24 mouse cellular contexts compared by ENCODE assay signal in genomic region chr1:92585479-92585878, GRCm38 (mm10). TPM values are rescaled to one million over a fixed set of nuclear protein-coding genes. Genes with fewer than 3 reads are reported as not detected.
"Had no signal": no experiment of that assay in that cellular context is flagged by ENCODE, and none has a peak within 500 bp of the region (broad histone marks: within the 10 kb centered on the region; RNA-seq: fewer than 3 reads in every experiment).

Gene Olfr1412 (plus strand): TSS chr1:92585779.

- H3K4me2 ChIP-seq: neural tube, embryonic 15.5 days; stomach, embryonic 15.5 days had no signal

- H3K9me3 ChIP-seq: neural tube, embryonic 15.5 days; stomach, embryonic 15.5 days had no signal

- H3K36me3 ChIP-seq: neural tube, embryonic 15.5 days; stomach, embryonic 15.5 days had no signal

- H3K27me3 ChIP-seq: neural tube, embryonic 15.5 days; stomach, embryonic 15.5 days had no signal

- H3K9ac ChIP-seq: neural tube, embryonic 15.5 days; stomach, embryonic 15.5 days had no signal

- H3K4me3 ChIP-seq: neural tube, embryonic 15.5 days; stomach, embryonic 15.5 days had no signal

- H3K4me1 ChIP-seq: neural tube, embryonic 15.5 days; stomach, embryonic 15.5 days had no signal

- H3K27ac ChIP-seq: neural tube, embryonic 15.5 days; stomach, embryonic 15.5 days; stomach, postnatal 0 days had no signal

- DNase-seq: retina, postnatal 1 day; right cerebral cortex, adult 18-20 months; right cerebral cortex, postnatal 14 days; right cerebral cortex, postnatal 25 days; right cerebral cortex, postnatal 4 days; spleen, adult 18-20 months; thymus, adult 18-20 months; thymus, adult 2 months; thymus, postnatal 14 days; thymus, postnatal 25 days; thymus, postnatal 36 days; thymus, postnatal 4 days had no signal

RNA-seq across cellular contexts. Expression of gene Olfr1412, which starts in this region (rescaled TPM):
- total RNA-seq: neutrophil, adult 5-6 weeks had no signal
- polyA plus RNA-seq: neural tube, embryonic 14.5 days; neural tube, embryonic 15.5 days; small intestine, adult 2 months; spleen, adult 2 months; stomach, embryonic 14.5 days; stomach, embryonic 15.5 days; stomach, embryonic 16.5 days; stomach, postnatal 0 days; testis, adult 2 months; thymus, adult 2 months; thymus, postnatal 0 days; urinary bladder, adult 2 months had no signal
